Mouse (Mus musculus) MEL (cell line): ENCODE measurements around the gene Pin1.

Experiments
- BHLHE40 ChIP-seq: IDR thresholded peaks from 2 replicates; pipeline ENCODE4 v1.6.1; 2012; ENCODE audit warnings: low read depth, mild to moderate bottlenecking, inconsistent platforms, low read length, improper control_type of control experiment, borderline replicate concordance
- CTCF ChIP-seq, 3 experiments: IDR thresholded peaks in 2 of 3; conservative IDR thresholded peaks in 1 of 3; 2 replicates each; pipeline ENCODE4 v1.5.1; 2011 to 2012; ENCODE audit warnings: low read length in 3 of 3, low read depth in 2 of 3, mild to moderate bottlenecking in 2 of 3, improper control_type of control experiment in 1 of 3, inconsistent platforms in 1 of 3, mixed read lengths in 1 of 3, moderate library complexity in 1 of 3; ENCODE audit not compliant: control insufficient read depth in 1 of 3, insufficient read depth in 1 of 3, poor library complexity in 1 of 3, severe bottlenecking in 1 of 3
- EP300 ChIP-seq, 2 experiments: IDR thresholded peaks; 2 replicates each; pipeline ENCODE4 v1.6.1; 2011; ENCODE audit warnings: improper control_type of control experiment in 2 of 2, low read length in 2 of 2, low read depth in 1 of 2, mild to moderate bottlenecking in 1 of 2
- GABPA ChIP-seq: IDR thresholded peaks from 2 replicates; pipeline ENCODE4 v1.6.1; 2012; ENCODE audit warnings: low read depth, mild to moderate bottlenecking, inconsistent platforms, low read length, improper control_type of control experiment, moderate library complexity
- GATA1 ChIP-seq: IDR thresholded peaks from 2 replicates; pipeline ENCODE4 v1.6.1; 2011; ENCODE audit warnings: low read depth, low read length, improper control_type of control experiment
- NRF1 ChIP-seq: IDR thresholded peaks from 2 replicates; pipeline ENCODE4 v1.6.1; 2014; ENCODE audit warnings: low read depth, mild to moderate bottlenecking, inconsistent platforms, low read length, improper control_type of control experiment, moderate library complexity; ENCODE audit not compliant: poor library complexity, insufficient read depth, severe bottlenecking
- POLR2A ChIP-seq, 2 experiments: IDR thresholded peaks; 2 replicates each; pipeline ENCODE4 v1.6.1; 2011 to 2012; ENCODE audit warnings: low read length in 2 of 2, mild to moderate bottlenecking in 2 of 2, control low read depth in 1 of 2, improper control_type of control experiment in 1 of 2, low read depth in 1 of 2, moderate library complexity in 1 of 2; ENCODE audit not compliant: control insufficient read depth in 1 of 2, insufficient read depth in 1 of 2, poor library complexity in 1 of 2
- POLR2AphosphoS5 ChIP-seq: IDR thresholded peaks from 2 replicates; pipeline ENCODE4 v1.6.1; 2012; ENCODE audit warnings: low read depth, borderline replicate concordance, mild to moderate bottlenecking, inconsistent platforms, low read length, moderate library complexity, mixed read lengths
- TAL1 ChIP-seq: IDR thresholded peaks from 2 replicates; pipeline ENCODE4 v1.6.1; 2012; ENCODE audit warnings: mild to moderate bottlenecking, inconsistent platforms, low read length, moderate library complexity, mixed read lengths
- USF1 ChIP-seq: IDR thresholded peaks from 2 replicates; pipeline ENCODE4 v1.6.1; 2014; ENCODE audit warnings: low read depth, mild to moderate bottlenecking, inconsistent platforms, low read length, improper control_type of control experiment, moderate library complexity
- ZKSCAN1 ChIP-seq: IDR thresholded peaks from 2 replicates; pipeline ENCODE4 v1.6.1; 2012; ENCODE audit warnings: low read depth, mild to moderate bottlenecking, inconsistent platforms, low read length, improper control_type of control experiment, moderate library complexity

DNA sequence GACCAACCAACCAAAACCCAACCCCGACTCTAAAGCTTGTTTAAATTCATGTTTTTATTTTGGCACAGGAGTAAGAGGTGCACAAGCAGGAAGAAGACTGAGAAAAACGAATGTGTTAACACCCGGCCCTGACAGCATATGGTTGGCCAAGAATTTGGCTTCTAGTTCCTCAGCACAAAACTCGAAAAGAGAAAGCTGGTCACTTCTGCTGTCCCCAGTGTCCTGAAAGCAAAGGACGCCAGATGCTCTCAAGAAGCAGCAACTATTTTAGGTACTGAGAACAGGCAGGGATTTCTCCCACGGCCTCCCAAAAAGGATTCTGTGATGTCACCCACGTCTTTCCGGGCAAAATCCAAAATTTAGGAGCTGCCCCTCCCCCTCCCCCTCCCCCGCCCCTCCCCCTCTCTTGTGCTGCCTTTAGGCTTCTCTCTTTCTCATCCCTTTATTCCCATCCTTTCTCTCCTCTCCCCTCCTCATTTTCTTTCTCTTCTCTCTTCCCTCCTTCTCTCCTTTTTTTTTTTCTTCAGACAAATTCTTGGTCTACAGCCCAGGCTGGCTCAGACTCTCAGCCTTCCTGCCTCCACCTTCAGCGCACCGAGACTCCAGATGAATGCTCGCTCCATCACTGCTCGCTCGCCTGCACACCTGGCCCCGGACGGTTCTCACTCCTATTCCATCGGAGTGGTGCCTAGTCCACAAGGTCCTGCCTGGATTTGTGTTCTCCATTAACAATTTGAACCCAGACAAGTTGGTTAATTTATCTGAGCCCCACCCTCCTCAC is 33.4 kb downstream of the Pin1 start:
- TF ChIP-seq GABPA = no peak
- TF ChIP-seq EP300 (IDR thresholded peaks at IDR 0.05; ENCODE audit: low read depth in 1 of 2, low read length in 2 of 2) = no peak
- TF ChIP-seq POLR2A (IDR thresholded peaks at IDR 0.05; ENCODE audit: control insufficient read depth in 1 of 2, insufficient read depth in 1 of 2, low read depth in 1 of 2, low read length in 2 of 2, poor library complexity in 1 of 2) = no peak
- no peak for TF ChIP-seq GATA1
- TF ChIP-seq CTCF (IDR thresholded peaks at IDR 0.05 in 2 of 3, conservative IDR thresholded peaks at IDR 0.05 in 1 of 3; ENCODE audit: control insufficient read depth in 1 of 3, insufficient read depth in 1 of 3, low read depth in 2 of 3, low read length in 3 of 3, poor library complexity in 1 of 3, severe bottlenecking in 1 of 3) = no peak
- TF ChIP-seq TAL1 = no peak
- no peak for TF ChIP-seq POLR2AphosphoS5
- TF ChIP-seq BHLHE40 = no peak
- TF ChIP-seq ZKSCAN1 = no peak
- TF ChIP-seq USF1 = no peak
- TF ChIP-seq NRF1 = no peak
